Mouse (Mus musculus) erythroblast, adult 5-6 weeks (primary cell): ENCODE data around the gene Camsap3. TPM values are rescaled to one million over a fixed set of nuclear protein-coding genes. Genes with fewer than 3 reads are reported as not detected.

Experiments used
- ATAC-seq: replicated peaks from 2 replicates; pipeline ENCODE4 v1.8.0; 2016; ENCODE audit warnings: moderate number of reproducible peaks, mild to moderate bottlenecking, moderate TSS enrichment, inconsistent platforms; ENCODE audit not compliant: poor library complexity, low FRiP score, severe bottlenecking
- total RNA-seq, 2 experiments: library from RNA; stranded (forward) in 1 of 2; stranded (reverse) in 1 of 2; fragments of 150-400 nt in 1 of 2; fragments of 200-764, 138-1000 nt in 1 of 2; gene quantifications; 2 replicates each; pipeline versions ENCODE4 v1.2.3 to v1.2.4; 2015 to 2017; ENCODE audit warnings: low replicate concordance in 2 of 2

Camsap3 gene
- total RNA-seq, 2 experiments from 2014 or later, result not detected

DNA sequence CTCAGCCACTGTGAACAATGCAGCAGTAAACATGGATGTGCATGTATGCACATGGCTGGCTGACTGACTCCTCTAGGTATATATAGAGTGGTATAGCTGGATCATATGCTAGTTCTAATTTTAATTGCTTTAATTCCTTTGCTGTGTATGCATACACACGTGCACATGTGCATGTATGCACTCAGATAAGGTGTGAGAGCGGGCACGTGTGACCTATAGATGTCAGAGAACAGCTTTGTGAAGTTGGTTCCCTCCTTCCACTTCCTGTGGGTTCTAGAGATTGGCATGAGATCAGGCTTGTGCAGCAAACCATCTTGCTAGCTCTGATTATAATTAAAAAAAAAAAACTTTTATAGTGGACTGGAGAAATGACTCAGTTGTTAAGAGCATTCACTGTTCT is 65.8 kb downstream of the Camsap3 start:
- no peak for ATAC-seq

DNA sequence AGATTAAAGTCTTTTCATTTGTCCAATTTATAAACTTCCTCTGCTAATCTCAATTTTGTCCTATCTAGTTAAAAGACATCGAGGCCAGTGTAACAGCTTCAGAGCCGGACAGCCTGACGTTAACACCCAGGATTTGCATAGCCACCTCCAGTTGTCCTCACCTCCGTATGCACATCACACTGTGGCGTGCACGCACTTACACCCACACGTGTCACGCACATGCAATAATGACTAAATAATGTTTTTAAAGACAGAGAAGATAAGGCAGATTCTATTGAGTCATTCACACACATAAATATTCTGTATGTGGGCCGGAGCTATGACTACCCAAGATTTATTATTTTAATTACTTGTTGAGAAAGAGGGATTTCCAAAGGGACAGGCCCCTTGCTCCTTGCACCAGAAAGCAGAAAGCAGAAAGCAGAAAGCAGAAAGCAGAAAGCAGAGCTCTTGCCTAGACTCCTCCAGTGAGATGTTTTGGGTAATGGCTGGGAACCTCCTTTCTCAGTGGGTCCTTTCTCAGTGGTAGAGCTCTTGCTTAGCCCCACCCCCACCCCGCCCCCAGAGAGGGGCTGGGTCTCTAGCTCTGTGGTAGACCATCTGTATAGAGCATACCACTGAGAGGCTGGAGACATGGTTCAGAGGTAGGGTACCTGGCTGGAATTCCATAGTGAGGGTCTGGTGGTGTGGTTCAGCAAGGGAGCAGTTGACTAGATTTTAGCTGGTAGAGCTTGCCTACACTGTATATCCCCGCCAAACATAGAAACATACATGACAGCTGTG is 67.8 kb downstream of the Camsap3 start:
- no peak for ATAC-seq

- no peak for ATAC-seq
Measured at GRCm38 (mm10) chr8:3655526-3655925, 68.4 kb downstream of the Camsap3 start, which contains the start of gene Retn. TSS of gene Retn (plus strand) at chr8:3655770.

GRCm38 (mm10) chr8:3656725-3657381 is 69.8 kb downstream of the Camsap3 start:
- no peak for ATAC-seq

Other genes starting within 250 kb of the Camsap3 start
- 1.3 and 2.3 TPM in 2 replicates for gene A430078G23Rik, start 233.9 kb upstream of the Camsap3 start, total RNA-seq (2015; ENCODE audit: low replicate concordance)
- 3.5 and 4.0 TPM in 2 replicates for gene A430078G23Rik, start 233.9 kb upstream of the Camsap3 start, total RNA-seq (2017; ENCODE audit: low replicate concordance)
- 5.0 and 7.3 TPM in 2 replicates for gene Arhgef18, start 194.3 kb upstream of the Camsap3 start, total RNA-seq (2015; ENCODE audit: low replicate concordance)
- gene Arhgef18, start 194.3 kb upstream of the Camsap3 start, total RNA-seq (2017; ENCODE audit: low replicate concordance), result 7.0 and 7.7 TPM in 2 replicates
- gene Pex11g, start 119.6 kb upstream of the Camsap3 start, total RNA-seq (2015; ENCODE audit: low replicate concordance), result 9.2 TPM in 1 of 2 replicates, not detected in the other
- 0.09 and 0.28 TPM in 2 replicates for gene Pex11g, start 119.6 kb upstream of the Camsap3 start, total RNA-seq (2017; ENCODE audit: low replicate concordance)
- not detected in 2 replicates for gene Tex45, start 116.4 kb upstream of the Camsap3 start, total RNA-seq (2015; ENCODE audit: low replicate concordance)
- not detected in 2 replicates for gene Tex45, start 116.4 kb upstream of the Camsap3 start, total RNA-seq (2017; ENCODE audit: low replicate concordance)
- 2.1 and 3.8 TPM in 2 replicates for gene Zfp358, start 94.2 kb upstream of the Camsap3 start, total RNA-seq (2015; ENCODE audit: low replicate concordance)
- gene Zfp358, start 94.2 kb upstream of the Camsap3 start, total RNA-seq (2017; ENCODE audit: low replicate concordance), result 0.17 and 1.1 TPM in 2 replicates
- gene Mcoln1, start 86.8 kb upstream of the Camsap3 start, total RNA-seq (2015; ENCODE audit: low replicate concordance), result 20.2 and 33.6 TPM in 2 replicates
- gene Mcoln1, start 86.8 kb upstream of the Camsap3 start, total RNA-seq (2017; ENCODE audit: low replicate concordance), result 32.5 and 75.4 TPM in 2 replicates
- gene Pnpla6, start 71.9 kb upstream of the Camsap3 start, total RNA-seq (2015; ENCODE audit: low replicate concordance), result 40.9 and 43.5 TPM in 2 replicates
- gene Pnpla6, start 71.9 kb upstream of the Camsap3 start, total RNA-seq (2017; ENCODE audit: low replicate concordance), result 61.4 and 77.4 TPM in 2 replicates
- not detected in 2 replicates for gene C330021F23Rik, start 19.3 kb upstream of the Camsap3 start, total RNA-seq (2015; ENCODE audit: low replicate concordance)
- not detected in 2 replicates for gene C330021F23Rik, start 19.3 kb upstream of the Camsap3 start, total RNA-seq (2017; ENCODE audit: low replicate concordance)
- 4.4 and 5.4 TPM in 2 replicates for gene Xab2, start 34.0 kb downstream of the Camsap3 start, total RNA-seq (2015; ENCODE audit: low replicate concordance)
- 11.0 and 16.0 TPM in 2 replicates for gene Xab2, start 34.0 kb downstream of the Camsap3 start, total RNA-seq (2017; ENCODE audit: low replicate concordance)
- gene Pet100, start 34.3 kb downstream of the Camsap3 start, total RNA-seq (2015; ENCODE audit: low replicate concordance), result 49.1 and 125 TPM in 2 replicates
- gene Pet100, start 34.3 kb downstream of the Camsap3 start, total RNA-seq (2017; ENCODE audit: low replicate concordance), result 57.1 and 125 TPM in 2 replicates
- not detected in 2 replicates for gene Pcp2, start 38.3 kb downstream of the Camsap3 start, total RNA-seq (2015; ENCODE audit: low replicate concordance)
- not detected in 2 replicates for gene Pcp2, start 38.3 kb downstream of the Camsap3 start, total RNA-seq (2017; ENCODE audit: low replicate concordance)
- gene Stxbp2, start 43.7 kb downstream of the Camsap3 start, total RNA-seq (2015; ENCODE audit: low replicate concordance), result 44.7 and 49.2 TPM in 2 replicates
- gene Stxbp2, start 43.7 kb downstream of the Camsap3 start, total RNA-seq (2017; ENCODE audit: low replicate concordance), result 43.8 and 74.6 TPM in 2 replicates
- gene Retn, start 68.5 kb downstream of the Camsap3 start, total RNA-seq (2015; ENCODE audit: low replicate concordance), result not detected in 2 replicates
- gene Retn, start 68.5 kb downstream of the Camsap3 start, total RNA-seq (2017; ENCODE audit: low replicate concordance), result not detected in 2 replicates
- 64.0 and 64.8 TPM in 2 replicates for gene Mcemp1, start 78.5 kb downstream of the Camsap3 start, total RNA-seq (2015; ENCODE audit: low replicate concordance)
- 29.6 and 32.8 TPM in 2 replicates for gene Mcemp1, start 78.5 kb downstream of the Camsap3 start, total RNA-seq (2017; ENCODE audit: low replicate concordance)
- gene Fcor, start 85.1 kb downstream of the Camsap3 start, total RNA-seq (2015; ENCODE audit: low replicate concordance), result 4.4 TPM in 1 of 2 replicates, not detected in the other
- gene Fcor, start 85.1 kb downstream of the Camsap3 start, total RNA-seq (2017; ENCODE audit: low replicate concordance), result 2.8 and 5.6 TPM in 2 replicates
- gene Trappc5, start 89.0 kb downstream of the Camsap3 start, total RNA-seq (2015; ENCODE audit: low replicate concordance), result 1.9 and 3.5 TPM in 2 replicates
- 7.0 and 8.3 TPM in 2 replicates for gene Trappc5, start 89.0 kb downstream of the Camsap3 start, total RNA-seq (2017; ENCODE audit: low replicate concordance)
- gene Fcer2a, start 106.9 kb downstream of the Camsap3 start, total RNA-seq (2015; ENCODE audit: low replicate concordance), result not detected in 2 replicates
- gene Fcer2a, start 106.9 kb downstream of the Camsap3 start, total RNA-seq (2017; ENCODE audit: low replicate concordance), result not detected in 2 replicates
- not detected in 2 replicates for gene Clec4g, start 133.4 kb downstream of the Camsap3 start, total RNA-seq (2015; ENCODE audit: low replicate concordance)
- gene Clec4g, start 133.4 kb downstream of the Camsap3 start, total RNA-seq (2017; ENCODE audit: low replicate concordance), result not detected in 2 replicates
- 0.77 and 5.2 TPM in 2 replicates for gene Cd209a, start 161.7 kb downstream of the Camsap3 start, total RNA-seq (2015; ENCODE audit: low replicate concordance)
- gene Cd209a, start 161.7 kb downstream of the Camsap3 start, total RNA-seq (2017; ENCODE audit: low replicate concordance), result 2.6 and 3.8 TPM in 2 replicates